Mouse (Mus musculus): Measurements from ENCODE around the gene Klk5.

DNA sequence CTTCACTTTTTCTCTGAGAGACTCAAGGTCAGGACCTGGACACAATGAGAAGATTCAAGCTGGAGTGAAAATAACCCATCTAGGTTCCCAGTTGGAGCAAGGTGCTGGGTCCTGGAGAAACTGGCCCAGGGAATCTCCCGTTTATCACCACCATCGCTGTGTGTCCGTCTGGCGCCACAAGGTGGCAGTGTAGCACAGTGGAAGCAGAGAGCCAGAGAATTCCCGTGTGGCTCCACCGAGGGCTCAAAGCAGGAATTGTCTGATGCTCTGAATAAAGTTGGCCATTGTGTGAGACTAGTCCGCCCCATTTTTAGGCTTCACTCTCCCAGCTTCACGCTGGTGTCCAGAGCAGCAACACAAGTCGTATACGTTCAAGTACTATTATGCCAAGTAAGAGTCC, 31.5 kb downstream of the Klk5 start:
- TF ChIP-seq GATA1 (IDR thresholded peaks at IDR 0.05; ENCODE audit: borderline replicate concordance, low read length): no peak
- TF ChIP-seq FLI1 (IDR thresholded peaks at IDR 0.05; ENCODE audit: low read length): no peak

All from megakaryocyte, embryonic 14.5 days (primary cell).